Mouse (Mus musculus) kidney, adult 2 months (tissue): ENCODE measurements around the gene Pnrc2. TPM values are rescaled to one million over a fixed set of nuclear protein-coding genes. Genes with fewer than 3 reads are reported as not detected.

Experiments used
- DNase-seq: peaks from one replicate; pipeline ENCODE4 v3.0.0; 2021
- H3K27ac ChIP-seq: fragments of 200-500 bp; 2 replicates; pipeline ENCODE4 v1.5.1; 2012; ENCODE audit warnings: low read depth, low read length, control low read depth, inconsistent platforms; ENCODE audit not compliant: insufficient read depth
- H3K27me3 ChIP-seq: fragments of 200-500 bp; replicated peaks from 2 replicates; pipeline ENCODE4 v1.6.1; 2012; ENCODE audit warnings: mild to moderate bottlenecking, moderate library complexity, low read length, inconsistent platforms; ENCODE audit not compliant: control insufficient read depth, insufficient read depth
- H3K36me3 ChIP-seq: fragments of 200-500 bp; 2 replicates; pipeline ENCODE4 v1.6.1; 2012; ENCODE audit warnings: mild to moderate bottlenecking, moderate library complexity, low read length, inconsistent platforms; ENCODE audit not compliant: control insufficient read depth, insufficient read depth
- H3K4me1 ChIP-seq: fragments of 200-500 bp; 2 replicates; pipeline ENCODE4 v1.6.1; 2011; ENCODE audit warnings: low read length; ENCODE audit not compliant: control insufficient read depth, insufficient read depth
- H3K4me3 ChIP-seq: fragments of 200-500 bp; 2 replicates; pipeline ENCODE4 v1.5.1; 2011; ENCODE audit warnings: mild to moderate bottlenecking, low read depth, low read length, control low read depth; ENCODE audit not compliant: insufficient read depth
- CTCF ChIP-seq: fragments of 200-500 bp; conservative IDR thresholded peaks from 2 replicates; pipeline ENCODE4 v1.5.1; 2011; ENCODE audit warnings: low read depth, mild to moderate bottlenecking, control low read depth, low read length, moderate library complexity, mixed read lengths; ENCODE audit not compliant: insufficient read depth, insufficient read length
- POLR2A ChIP-seq: fragments of 200-500 bp; IDR thresholded peaks from one replicate; pipeline ENCODE4 v1.6.1; 2011; ENCODE audit warnings: low read depth, low read length, control low read depth
- WGBS: fragments of 180-500 bp; shearing (Covaris S2); methylation state at CpG from one replicate; pipeline ENCODE4 v1.1.7; 2018; 5-methylcytosine and 5-hydroxymethylcytosine counted together
- polyA plus RNA-seq: library from polyadenylated mRNA; depleted of rRNA; stranded (reverse); fragments of >200 nt; gene quantifications from 2 replicates; pipeline ENCODE4 v1.2.3, GENCODE M21; 2012

Pnrc2 gene
- polyA plus RNA-seq, 1 experiment, result 23.3 TPM

- no peak for TF ChIP-seq CTCF
- no peak for TF ChIP-seq POLR2A
- no peaks in the 10 kb centered on the region for H3K4me1 ChIP-seq
- H3K27ac ChIP-seq, result no peak overlapping the region
- no peaks in the 10 kb centered on the region for H3K27me3 ChIP-seq
- H3K4me3 ChIP-seq, result no peak overlapping the region
- WGBS, result 76% methylated on average over 4 of the region's 4 CpGs
- DNase-seq, result no peak
- no peaks in the 10 kb centered on the region for H3K36me3 ChIP-seq
Measured at GRCm38 (mm10) chr4:135913433-135913832, 39.8 kb upstream of the Pnrc2 start.

DNA sequence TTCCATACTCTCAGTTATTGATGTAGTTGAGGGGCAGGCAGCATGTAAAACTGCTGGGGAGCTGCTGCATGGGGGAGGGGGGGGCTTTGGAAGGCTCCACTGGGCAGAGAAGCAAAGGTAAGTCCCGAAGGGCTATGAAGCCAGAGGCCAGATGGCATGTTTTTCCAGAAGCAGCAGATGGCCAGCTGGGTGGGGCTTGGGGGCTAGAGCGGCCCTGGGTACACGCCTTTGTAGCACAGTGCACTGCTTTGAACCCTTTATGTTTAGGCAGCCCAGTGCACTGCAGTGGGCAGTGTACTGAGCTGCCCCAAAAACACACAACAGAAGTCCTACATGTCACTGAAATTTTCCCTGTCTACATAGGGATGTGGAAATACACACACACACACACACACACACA, 39.2 kb upstream of the Pnrc2 start:
- Histone ChIP-seq H3K27me3 (no peaks in the 10 kb centered on the region), H3K27ac (no peak overlapping the region), H3K4me3 (peak overlapping the region; percentile 12; the same call in 1 of the 2 replicates), H3K4me1 (no peaks in the 10 kb centered on the region), H3K36me3 (no peaks in the 10 kb centered on the region)
- no peak for DNase-seq
- WGBS, result 56% methylated on average over 3 of the region's 3 CpGs
- TF ChIP-seq POLR2A, result no peak
- TF ChIP-seq CTCF, result no peak

DNA sequence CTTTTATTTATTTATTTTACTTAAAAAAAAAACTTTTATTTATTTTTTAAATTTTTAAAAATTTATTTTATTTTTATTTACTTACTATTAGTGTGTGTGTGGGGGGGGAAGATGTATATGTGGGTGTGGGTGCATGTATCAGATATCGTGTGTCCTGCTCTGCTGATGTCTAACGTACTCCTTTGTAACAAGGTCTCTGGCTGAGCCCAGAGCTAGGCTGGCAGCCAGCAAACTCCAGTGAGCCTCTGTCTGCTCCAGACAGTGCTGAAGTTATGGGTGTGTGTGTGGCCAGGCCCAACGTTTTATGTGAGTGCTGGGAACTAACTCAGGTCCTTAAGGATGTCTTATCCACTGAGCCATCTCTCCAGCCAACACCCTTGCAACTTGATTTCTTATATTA, 38.5 kb upstream of the Pnrc2 start:
- DNase-seq, result peak; percentile 21
- H3K27ac ChIP-seq, result no peak overlapping the region
- TF ChIP-seq POLR2A, result no peak
- TF ChIP-seq CTCF, result no peak

DNA sequence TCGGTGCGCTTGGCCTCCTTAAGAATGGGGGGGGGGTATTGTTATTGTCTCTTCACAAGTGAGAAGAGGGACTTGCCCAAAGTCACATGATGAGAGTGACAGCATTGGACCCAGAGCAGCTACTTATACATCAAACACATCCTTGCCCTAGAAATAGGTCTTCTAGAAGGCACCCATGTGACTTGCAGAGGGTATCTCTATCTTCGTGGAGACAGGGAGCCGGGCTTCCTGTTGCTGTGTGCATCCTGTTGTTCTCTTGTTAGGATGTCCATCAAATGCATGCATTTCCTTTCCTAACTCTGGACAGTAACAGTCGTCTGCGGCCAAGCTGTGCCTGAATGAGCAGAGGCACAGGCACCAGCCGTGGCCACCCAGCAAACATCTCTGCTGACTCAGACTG, 37.9 kb upstream of the Pnrc2 start:
- Histone ChIP-seq H3K27ac (peak overlapping the region; percentile 73), H3K4me1 (no peaks in the 10 kb centered on the region), H3K4me3 (peak overlapping the region; percentile 32; the same call in 1 of the 2 replicates), H3K36me3 (no peaks in the 10 kb centered on the region), H3K27me3 (no peaks in the 10 kb centered on the region)
- TF ChIP-seq POLR2A (no peak), CTCF (no peak)
- peak; percentile 69 for DNase-seq
- 47% methylated on average over 7 of the region's 7 CpGs for WGBS

More for the DNA sequence above, 38.5 kb upstream of the Pnrc2 start:
- Histone ChIP-seq H3K36me3 (no peaks in the 10 kb centered on the region), H3K4me3 (peak overlapping the region; percentile 20; the same call in 1 of the 2 replicates), H3K4me1 (no peaks in the 10 kb centered on the region), H3K27me3 (no peaks in the 10 kb centered on the region)
- WGBS, result 64% methylated on average over 3 of the region's 3 CpGs

DNA sequence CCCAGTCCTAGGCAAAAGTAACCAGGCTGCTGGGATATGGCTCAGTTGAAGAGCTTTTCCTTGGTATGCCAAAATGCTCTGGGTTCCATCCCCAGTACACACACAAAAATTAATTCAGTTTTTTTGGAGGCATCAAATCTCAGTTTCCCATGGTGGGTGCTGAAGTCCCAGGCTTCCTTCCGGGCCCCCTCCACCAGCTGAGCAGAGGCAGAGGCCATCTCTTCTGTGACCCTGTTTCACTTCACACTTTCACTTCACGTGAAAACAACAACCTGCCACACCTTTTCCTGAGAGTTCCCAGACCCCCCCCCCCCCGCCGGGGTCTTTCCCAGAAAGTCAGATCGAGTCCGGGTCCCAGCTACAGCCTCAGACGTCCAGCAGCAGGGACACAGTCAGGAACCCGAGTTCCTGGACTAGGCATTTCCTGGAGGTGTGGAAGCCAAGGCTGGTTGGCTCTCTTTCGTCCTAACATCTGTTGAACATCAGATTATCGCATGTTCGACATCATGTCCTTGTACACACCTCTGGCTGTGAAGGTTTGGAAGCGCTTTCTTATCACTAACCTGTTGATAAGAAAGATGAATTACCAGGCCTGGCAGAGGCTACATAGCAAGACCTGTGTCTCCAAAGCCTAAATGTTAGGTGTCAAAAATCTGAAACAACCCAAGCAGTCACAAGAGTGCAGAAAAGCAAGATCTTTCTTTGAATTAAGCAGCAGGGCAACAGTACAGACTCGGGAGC, 35.8 kb upstream of the Pnrc2 start:
- Histone ChIP-seq H3K4me1 (no peaks in the 10 kb centered on the region), H3K36me3 (no peaks in the 10 kb centered on the region), H3K27ac (no peak overlapping the region), H3K4me3 (no peak overlapping the region), H3K27me3 (no peaks in the 10 kb centered on the region)
- WGBS, result 60% methylated on average over 13 of the region's 13 CpGs
- DNase-seq, result peak; percentile 18
- no peak for TF ChIP-seq CTCF
- no peak for TF ChIP-seq POLR2A

DNA sequence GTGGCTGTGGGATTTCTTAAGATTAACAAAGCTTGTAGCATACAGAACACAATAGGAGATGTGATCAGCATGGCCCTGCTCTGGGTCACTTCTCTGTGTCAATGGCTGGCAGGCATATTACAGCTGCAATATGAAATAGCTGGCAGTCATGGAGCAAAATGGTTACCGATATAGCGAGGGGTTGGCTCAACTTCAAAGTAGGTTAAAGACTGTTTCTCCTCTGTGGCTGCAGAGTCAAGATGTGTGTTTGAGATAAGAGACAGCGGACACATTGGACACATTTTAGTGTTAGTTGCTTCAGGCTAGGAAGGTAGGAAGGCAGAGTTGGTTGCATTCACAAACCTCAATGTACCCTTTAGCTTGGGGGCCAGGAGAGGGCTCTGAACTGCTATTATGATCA, 33.0 kb upstream of the Pnrc2 start:
- Histone ChIP-seq H3K4me3 (no peak overlapping the region), H3K4me1 (no peaks in the 10 kb centered on the region), H3K27me3 (no peaks in the 10 kb centered on the region), H3K36me3 (no peaks in the 10 kb centered on the region), H3K27ac (no peak overlapping the region)
- 81% methylated on average over 3 of the region's 3 CpGs for WGBS
- no peak for TF ChIP-seq CTCF
- TF ChIP-seq POLR2A, result no peak
- DNase-seq, result no peak

GRCm38 (mm10) chr4:135904810-135905209, 31.2 kb upstream of the Pnrc2 start:
- Histone ChIP-seq H3K27ac (no peak overlapping the region), H3K4me1 (no peaks in the 10 kb centered on the region), H3K4me3 (no peak overlapping the region), H3K27me3 (no peaks in the 10 kb centered on the region), H3K36me3 (no peaks in the 10 kb centered on the region)
- 39% methylated on average over 1 of the region's 1 CpGs for WGBS
- no peak for DNase-seq
- TF ChIP-seq POLR2A (no peak), CTCF (no peak)
